Comparison of ENCODE assay signal across 26 mouse cellular contexts in genomic region chr16:24497413-24497812, GRCm38 (mm10).
DNase-seq lines count a peak whose midpoint lies in the region; ATAC-seq and TF ChIP-seq lines count a peak whose summit lies in the region.
"Had no signal": no experiment of that assay in that cellular context is flagged by ENCODE, and none has a peak within 500 bp of the region (broad histone marks: within the 10 kb centered on the region; RNA-seq: fewer than 3 reads in every experiment).

No protein-coding gene starts in this region.

- no peak for DNase-seq in heart, postnatal 36 days
- no peak for DNase-seq in heart, postnatal 0 days (ENCODE audit: low spot score)
- no peak for DNase-seq in heart, adult 9 months (ENCODE audit: low spot score in 2 of 2)
- DNase-seq in stomach, postnatal 0 days (ENCODE audit: low spot score): no peak
- DNase-seq: adrenal gland, postnatal 14 days; cerebellum, adult 11-12 months; cerebellum, adult 9-11 months; embryo, embryonic 11 days; kidney, adult 18-20 months; liver, postnatal 0 days; lung, postnatal 36 days had no signal

- TF ChIP-seq POLR2A in embryonic fibroblast, embryonic 13.5 days (IDR thresholded peaks at IDR 0.05; ENCODE audit: low read depth, low read length): no peak

- no peak overlapping the region for H3K4me2 ChIP-seq in heart, embryonic 12.5 days
- H3K4me2 ChIP-seq in heart, postnatal 0 days (ENCODE audit: low read depth, low read length): no peak overlapping the region
- H3K4me2 ChIP-seq in stomach, postnatal 0 days (replicated peaks; ENCODE audit: low read depth): no peak overlapping the region
- H3K4me2 ChIP-seq: embryonic facial prominence, embryonic 12.5 days; forebrain, embryonic 15.5 days; hindbrain, embryonic 14.5 days; kidney, embryonic 15.5 days; limb, embryonic 12.5 days; liver, embryonic 12.5 days; midbrain, embryonic 11.5 days; neural tube, embryonic 12.5 days had no signal

- intact Hi-C loops in heart, postnatal 36 days (cut with DNase I): no loop called here

- TF ChIP-seq EP300 in heart, postnatal 0 days (IDR thresholded peaks at IDR 0.05; ENCODE audit: low read depth): no peak
- no peak for TF ChIP-seq EP300 in stomach, postnatal 0 days (optimal IDR thresholded peaks at IDR 0.05)

- no peaks in the 10 kb centered on the region for H3K27me3 ChIP-seq in heart, embryonic 12.5 days (replicated peaks)
- no peaks in the 10 kb centered on the region for H3K27me3 ChIP-seq in heart, postnatal 0 days (ENCODE audit: control insufficient read depth, insufficient read depth, low read length)
- no peaks in the 10 kb centered on the region for H3K27me3 ChIP-seq in stomach, postnatal 0 days (ENCODE audit: control insufficient read depth, insufficient read depth, low read length)
- H3K27me3 ChIP-seq: embryonic facial prominence, embryonic 12.5 days; forebrain, embryonic 15.5 days; kidney, embryonic 15.5 days; limb, embryonic 12.5 days; liver, embryonic 12.5 days; neural tube, embryonic 12.5 days had no signal

- 38% methylated on average over 2 of the region's 2 CpGs for WGBS in heart, embryonic 12.5 days
- WGBS in heart, postnatal 0 days: 54% methylated on average over 2 of the region's 2 CpGs
- 88% methylated on average over 2 of the region's 2 CpGs for WGBS in stomach, postnatal 0 days

- peaks cover 79% of the 10 kb centered on the region for H3K4me1 ChIP-seq in heart, embryonic 12.5 days (replicated peaks)
- H3K4me1 ChIP-seq in heart, postnatal 0 days (ENCODE audit: control insufficient read depth, insufficient read depth): peaks cover 63% of the 10 kb centered on the region
- peaks cover 55% of the 10 kb centered on the region for H3K4me1 ChIP-seq in embryonic fibroblast, embryonic 13.5 days (ENCODE audit: control insufficient read depth, insufficient read depth, low read length)
- peaks cover 9% of the 10 kb centered on the region for H3K4me1 ChIP-seq in stomach, postnatal 0 days (replicated peaks; ENCODE audit: control insufficient read depth, insufficient read depth)

- TF ChIP-seq CTCF in heart, postnatal 0 days (IDR thresholded peaks at IDR 0.05; ENCODE audit: low read depth): no peak
- no peak for TF ChIP-seq CTCF in embryonic fibroblast, embryonic 13.5 days (IDR thresholded peaks at IDR 0.05; ENCODE audit: borderline replicate concordance, insufficient read depth, low read length)
- no peak for TF ChIP-seq CTCF in stomach, postnatal 0 days (IDR thresholded peaks at IDR 0.05; ENCODE audit: low read depth)

- ATAC-seq in heart, embryonic 12.5 days (ENCODE audit: insufficient number of reproducible peaks, low FRiP score): no peak
- ATAC-seq in heart, postnatal 0 days (ENCODE audit: insufficient read depth, low read depth): no peak
- no peak for ATAC-seq in stomach, postnatal 0 days (ENCODE audit: low FRiP score, low TSS enrichment)
- ATAC-seq: forebrain, embryonic 15.5 days; liver, embryonic 12.5 days; liver, postnatal 0 days; midbrain, embryonic 16.5 days had no signal

- H3K9ac ChIP-seq in heart, embryonic 12.5 days: no peak overlapping the region
- no peak overlapping the region for H3K9ac ChIP-seq in heart, postnatal 0 days (replicated peaks; ENCODE audit: low read depth, low read length)
- no peak overlapping the region for H3K9ac ChIP-seq in stomach, postnatal 0 days (ENCODE audit: low read length)
- H3K9ac ChIP-seq: embryonic facial prominence, embryonic 12.5 days; forebrain, embryonic 15.5 days; hindbrain, embryonic 14.5 days; kidney, embryonic 15.5 days; limb, embryonic 12.5 days; liver, embryonic 12.5 days; liver, postnatal 0 days; neural tube, embryonic 12.5 days had no signal

- H3K4me3 ChIP-seq in heart, embryonic 12.5 days: no peak overlapping the region
- H3K4me3 ChIP-seq in heart, postnatal 0 days (ENCODE audit: low read depth, low read length): no peak overlapping the region
- H3K4me3 ChIP-seq in embryonic fibroblast, embryonic 13.5 days (ENCODE audit: insufficient read depth, low read length): no peak overlapping the region
- H3K4me3 ChIP-seq in stomach, postnatal 0 days (ENCODE audit: low read depth, low read length): no peak overlapping the region
- H3K4me3 ChIP-seq: embryonic facial prominence, embryonic 12.5 days; forebrain, embryonic 10.5 days; forebrain, embryonic 15.5 days; kidney, embryonic 15.5 days; layer of hippocampus, adult 2 months; left cerebral cortex, adult 2 months; limb, embryonic 12.5 days; liver, embryonic 12.5 days; neural tube, embryonic 12.5 days had no signal

- H3K9me3 ChIP-seq in heart, embryonic 12.5 days (replicated peaks): no peaks in the 10 kb centered on the region
- no peaks in the 10 kb centered on the region for H3K9me3 ChIP-seq in heart, postnatal 0 days (replicated peaks; ENCODE audit: control insufficient read depth, low read length)
- H3K9me3 ChIP-seq in stomach, postnatal 0 days (ENCODE audit: control insufficient read depth, low read length): no peaks in the 10 kb centered on the region
- H3K9me3 ChIP-seq: embryonic facial prominence, embryonic 12.5 days; forebrain, embryonic 10.5 days; forebrain, embryonic 15.5 days; kidney, embryonic 15.5 days; limb, embryonic 12.5 days; liver, embryonic 12.5 days; neural tube, embryonic 12.5 days had no signal

- H3K27ac ChIP-seq in heart, embryonic 12.5 days (ENCODE audit: poor library complexity, severe bottlenecking): peak overlapping the region; percentile 42
- H3K27ac ChIP-seq in heart, postnatal 0 days (ENCODE audit: low read depth): peak overlapping the region; percentile 61
- peak overlapping the region; percentile 100 for H3K27ac ChIP-seq in embryonic fibroblast, embryonic 13.5 days (ENCODE audit: insufficient read depth, low read length)
- H3K27ac ChIP-seq in stomach, postnatal 0 days (replicated peaks): peak overlapping the region; percentile 71
- H3K27ac ChIP-seq: embryonic facial prominence, embryonic 12.5 days; forebrain, embryonic 10.5 days; forebrain, embryonic 15.5 days; hindbrain, embryonic 14.5 days; kidney, embryonic 15.5 days; layer of hippocampus, adult 2 months; left cerebral cortex, adult 2 months; limb, embryonic 12.5 days; liver, embryonic 12.5 days; neural tube, embryonic 12.5 days had no signal

- no peaks in the 10 kb centered on the region for H3K36me3 ChIP-seq in heart, embryonic 12.5 days
- H3K36me3 ChIP-seq in heart, postnatal 0 days (replicated peaks; ENCODE audit: control insufficient read depth, insufficient read depth, low read length): no peaks in the 10 kb centered on the region
- no peaks in the 10 kb centered on the region for H3K36me3 ChIP-seq in stomach, postnatal 0 days (ENCODE audit: control insufficient read depth, insufficient read depth, low read length)
- H3K36me3 ChIP-seq: embryonic facial prominence, embryonic 12.5 days; forebrain, embryonic 10.5 days; forebrain, embryonic 15.5 days; G1E; kidney, embryonic 15.5 days; limb, embryonic 12.5 days; liver, embryonic 12.5 days; neural tube, embryonic 12.5 days had no signal

Comparison
In these comparisons a context has a peak if more than half of its experiments do, and no peak if none do; other contexts are left out.
1. H3K27ac ChIP-seq: peak in every context shown above with its lines; median percentile 100 in embryonic fibroblast, embryonic 13.5 days; 71 in stomach, postnatal 0 days; 61 in heart, postnatal 0 days; 42 in heart, embryonic 12.5 days.